Mouse (Mus musculus) heart, embryonic 12.5 days (tissue): ENCODE results near the gene Akap8. TPM values are rescaled to one million over a fixed set of nuclear protein-coding genes. Genes with fewer than 3 reads are reported as not detected.

ENCODE experiments used
- ATAC-seq: fragments of 200-750 bp; cut with Nextera tagmentation; 2 replicates; pipeline ENCODE4 v1.8.0; 2017; ENCODE audit warnings: moderate TSS enrichment, moderate library complexity; ENCODE audit not compliant: insufficient number of reproducible peaks, low FRiP score
- H3K27ac ChIP-seq: fragments of 300-500 bp; sonication (generic); 2 replicates; pipeline ENCODE4 v1.5.1; 2016; ENCODE audit warnings: mild to moderate bottlenecking, moderate library complexity; ENCODE audit not compliant: poor library complexity, severe bottlenecking
- H3K27me3 ChIP-seq: fragments of 300-500 bp; sonication (generic); replicated peaks from 2 replicates; pipeline ENCODE4 v1.6.1; 2016; ENCODE audit warnings: mild to moderate bottlenecking, moderate library complexity
- H3K36me3 ChIP-seq: fragments of 300-500 bp; sonication (generic); 2 replicates; pipeline ENCODE4 v1.6.1; 2016; ENCODE audit warnings: mild to moderate bottlenecking, moderate library complexity
- H3K4me1 ChIP-seq: fragments of 300-500 bp; sonication (generic); replicated peaks from 2 replicates; pipeline ENCODE4 v1.6.1; 2016; ENCODE audit warnings: mild to moderate bottlenecking
- H3K4me2 ChIP-seq: fragments of 300-500 bp; sonication (generic); 2 replicates; pipeline ENCODE4 v1.6.1; 2016; ENCODE audit warnings: mild to moderate bottlenecking, moderate library complexity
- H3K4me3 ChIP-seq: fragments of 300-500 bp; sonication (generic); 2 replicates; pipeline ENCODE4 v1.5.1; 2016; ENCODE audit warnings: mild to moderate bottlenecking
- H3K9ac ChIP-seq: fragments of 300-500 bp; sonication (generic); 2 replicates; pipeline ENCODE4 v1.6.1; 2016; ENCODE audit warnings: mild to moderate bottlenecking, moderate library complexity
- H3K9me3 ChIP-seq: fragments of 300-500 bp; sonication (generic); replicated peaks from 2 replicates; pipeline ENCODE4 v1.6.1; 2016; ENCODE audit warnings: mild to moderate bottlenecking, moderate library complexity
- WGBS: fragments of 180-500 bp; shearing (Covaris S2); methylation state at CpG from one replicate; pipeline ENCODE4 v1.1.7; 2016; 5-methylcytosine and 5-hydroxymethylcytosine counted together
- polyA plus RNA-seq: library from polyadenylated mRNA; unstranded; fragments of >200 nt; fragmentation: Nextera tagmentation; extraction: Ambion mirVana; gene quantifications from 2 replicates; pipeline ENCODE4 v1.2.1, GENCODE M21; 2016

Gene Akap8
- polyA plus RNA-seq, 1 experiment from 2014 or later: 85.1 TPM

DNA sequence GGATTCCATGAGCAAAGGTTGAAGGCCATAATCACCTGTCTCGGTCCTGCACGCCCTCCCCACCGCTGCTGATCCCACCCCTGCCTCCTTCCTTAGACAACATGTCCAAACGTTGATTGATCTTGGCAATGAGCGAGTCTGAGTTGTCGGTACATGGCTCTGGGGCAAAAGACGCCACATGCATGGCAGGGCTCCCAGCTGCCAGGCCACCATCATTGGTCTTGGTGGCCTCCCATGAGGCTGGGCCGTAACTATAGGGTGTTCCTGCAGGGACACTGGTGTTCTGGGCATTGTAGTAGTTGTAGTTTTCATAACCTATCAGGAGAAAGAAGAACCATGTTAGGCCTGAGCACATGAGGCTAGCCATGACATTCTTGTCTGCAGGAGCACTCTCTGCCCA, 4.0 kb downstream of the Akap8 start:
- peaks cover 66% of the 10 kb centered on the region for H3K36me3 ChIP-seq
- no peak overlapping the region for H3K4me3 ChIP-seq
- H3K27me3 ChIP-seq: no peaks in the 10 kb centered on the region
- H3K27ac ChIP-seq: no peak overlapping the region
- H3K4me1 ChIP-seq: peaks cover 18% of the 10 kb centered on the region
- H3K9me3 ChIP-seq: no peaks in the 10 kb centered on the region
- H3K9ac ChIP-seq: no peak overlapping the region
- 93% methylated on average over 8 of the region's 8 CpGs for WGBS
- no peak overlapping the region for H3K4me2 ChIP-seq
- ATAC-seq: no peak

DNA sequence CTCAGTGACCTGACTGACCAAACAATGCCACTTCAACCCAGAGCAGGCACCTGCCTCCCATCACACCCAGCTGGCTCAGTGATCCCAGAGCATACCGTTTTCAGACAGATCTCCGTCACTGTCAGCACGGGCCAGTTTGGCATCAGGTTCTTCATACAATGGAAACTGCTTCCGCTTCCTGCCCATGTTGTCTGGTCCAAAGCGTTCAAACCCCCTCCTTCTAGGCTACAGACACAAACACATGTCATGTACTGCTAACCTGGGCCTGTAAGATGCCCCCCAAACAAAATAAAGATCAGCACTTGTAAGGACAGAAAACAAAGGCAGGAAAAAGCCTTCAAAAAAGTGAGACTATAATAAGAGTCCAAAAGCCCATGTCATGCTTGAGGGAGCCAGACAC, 5.5 kb downstream of the Akap8 start:
- H3K4me1 ChIP-seq: peaks cover 16% of the 10 kb centered on the region
- no peaks in the 10 kb centered on the region for H3K9me3 ChIP-seq
- no peak overlapping the region for H3K4me2 ChIP-seq
- H3K27me3 ChIP-seq: no peaks in the 10 kb centered on the region
- ATAC-seq: no peak
- no peak overlapping the region for H3K27ac ChIP-seq
- no peak overlapping the region for H3K4me3 ChIP-seq
- 95% methylated on average over 5 of the region's 5 CpGs for WGBS
- H3K36me3 ChIP-seq: peaks cover 81% of the 10 kb centered on the region
- no peak overlapping the region for H3K9ac ChIP-seq

DNA sequence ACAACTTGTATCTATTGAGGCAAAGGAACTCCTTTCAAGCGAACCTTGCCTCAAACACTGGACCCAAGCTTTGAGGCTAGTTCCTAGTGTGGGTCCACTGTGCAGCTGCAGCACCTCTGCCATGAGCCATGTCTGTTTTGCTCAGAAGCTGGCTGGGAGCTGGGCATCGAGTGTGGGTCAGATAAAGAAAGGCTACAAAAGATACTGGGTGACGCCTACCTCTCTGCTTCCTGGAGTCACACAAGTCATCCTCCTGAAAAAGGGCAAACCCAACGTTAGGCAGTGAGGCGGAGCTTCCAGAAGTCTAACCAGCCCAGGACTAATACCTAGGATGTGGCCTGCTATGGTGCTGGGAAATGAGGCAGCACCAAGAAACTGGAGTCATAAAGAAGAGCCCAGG, 7.1 kb downstream of the Akap8 start:
- H3K4me1 ChIP-seq: peaks cover 8% of the 10 kb centered on the region
- no peak overlapping the region for H3K4me2 ChIP-seq
- no peaks in the 10 kb centered on the region for H3K27me3 ChIP-seq
- no peak overlapping the region for H3K4me3 ChIP-seq
- WGBS: 71% methylated on average over 5 of the region's 5 CpGs
- no peak overlapping the region for H3K27ac ChIP-seq
- no peak overlapping the region for H3K9ac ChIP-seq
- no peak for ATAC-seq
- H3K36me3 ChIP-seq: peaks cover 98% of the 10 kb centered on the region
- no peaks in the 10 kb centered on the region for H3K9me3 ChIP-seq

DNA sequence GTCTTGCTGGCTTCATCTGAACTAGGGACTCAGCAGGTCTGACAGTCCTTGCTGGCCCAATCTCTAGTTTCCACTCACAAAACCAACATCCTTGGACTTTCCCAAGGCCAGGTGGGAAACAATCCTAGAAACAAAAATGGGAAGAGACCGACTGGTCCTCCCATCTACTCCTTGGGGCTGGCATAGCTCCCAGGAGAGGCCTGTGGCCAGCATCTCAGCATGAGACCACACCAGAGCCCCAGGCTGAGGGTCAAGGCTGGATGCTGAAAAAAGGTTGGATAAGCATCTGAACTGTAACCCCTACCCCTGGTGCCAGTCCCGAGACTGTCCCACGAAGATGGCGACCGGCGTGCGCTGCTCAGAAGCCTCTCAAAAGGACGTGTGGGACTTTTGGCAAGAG, 8.2 kb downstream of the Akap8 start:
- Histone ChIP-seq H3K9me3 (no peaks in the 10 kb centered on the region), H3K36me3 (peaks cover 98% of the 10 kb centered on the region), H3K4me1 (no peaks in the 10 kb centered on the region), H3K27ac (no peak overlapping the region), H3K4me3 (no peak overlapping the region), H3K27me3 (no peaks in the 10 kb centered on the region), H3K4me2 (no peak overlapping the region), H3K9ac (no peak overlapping the region)
- 98% methylated on average over 8 of the region's 8 CpGs for WGBS
- ATAC-seq: no peak

DNA sequence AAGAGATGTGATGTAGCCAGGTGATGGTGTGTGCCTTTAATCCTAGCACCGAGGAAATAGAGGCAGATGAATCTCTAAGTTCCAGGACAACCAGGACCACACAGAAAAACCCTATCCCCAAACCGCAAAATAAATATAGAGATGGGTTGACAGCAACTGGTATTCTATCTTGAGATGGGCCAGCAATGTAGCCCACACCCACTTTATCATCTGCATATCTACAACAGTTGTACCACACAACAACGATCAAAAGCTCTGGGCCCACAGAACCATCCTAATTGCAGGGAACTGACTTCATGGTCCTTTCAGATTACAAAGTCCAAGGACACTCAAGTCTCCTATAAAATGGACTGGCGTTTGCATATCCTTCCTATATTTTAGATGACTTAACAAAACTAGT, 13.1 kb downstream of the Akap8 start:
- 87% methylated on average over 4 of the region's 4 CpGs for WGBS
- ATAC-seq: no peak
- Histone ChIP-seq H3K9ac (no peak overlapping the region), H3K4me3 (no peak overlapping the region), H3K36me3 (peaks cover 96% of the 10 kb centered on the region), H3K27me3 (no peaks in the 10 kb centered on the region), H3K9me3 (no peaks in the 10 kb centered on the region), H3K4me1 (no peaks in the 10 kb centered on the region), H3K27ac (no peak overlapping the region), H3K4me2 (no peak overlapping the region)

DNA sequence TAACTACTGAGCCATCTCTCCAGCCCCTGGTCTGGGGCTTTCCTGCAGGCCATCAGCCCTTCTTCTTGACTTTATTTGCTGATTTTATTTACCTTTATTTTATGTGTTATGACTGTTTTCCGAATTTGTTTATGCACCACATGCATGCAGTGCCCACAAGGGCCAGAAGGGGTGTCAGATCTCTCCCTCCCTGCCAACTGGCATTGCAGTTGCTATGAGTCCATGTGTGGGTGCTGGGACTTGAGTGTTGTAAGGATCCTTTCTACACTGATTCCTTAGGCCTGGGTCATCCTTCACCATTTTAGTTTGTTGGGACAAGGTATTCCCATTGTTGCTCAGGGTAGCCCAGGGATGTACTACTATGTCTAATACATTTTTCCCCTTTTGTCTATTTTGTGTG, 22.9 kb downstream of the Akap8 start:
- no peak for ATAC-seq
- Histone ChIP-seq H3K36me3 (0 out of 2 replicates have a peak, but pooled peaks cover 2% of the 10 kb centered on the region), H3K4me2 (no peak overlapping the region), H3K4me1 (no peaks in the 10 kb centered on the region), H3K27me3 (no peaks in the 10 kb centered on the region), H3K4me3 (no peak overlapping the region), H3K27ac (no peak overlapping the region), H3K9ac (no peak overlapping the region), H3K9me3 (no peaks in the 10 kb centered on the region)
- WGBS: 83% methylated on average over 1 of the region's 1 CpGs

DNA sequence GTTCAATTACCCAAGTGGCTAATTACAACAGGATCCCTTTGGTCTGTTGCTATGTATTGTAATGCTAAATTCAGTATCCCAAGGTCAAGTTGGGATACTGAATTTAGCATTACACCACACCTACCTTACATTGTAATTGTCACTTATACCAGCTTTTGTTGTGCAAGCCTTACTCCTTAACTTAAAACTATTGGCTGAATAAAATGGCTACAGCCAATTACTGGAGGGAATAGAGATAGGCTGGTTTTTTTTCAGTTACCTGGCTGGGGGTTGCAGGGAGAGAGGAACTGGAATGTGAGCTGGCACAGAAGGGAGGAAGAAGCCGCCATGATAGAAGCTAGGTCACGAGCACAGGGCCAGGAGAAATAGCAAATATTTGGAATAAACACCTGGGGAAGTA, 25.1 kb downstream of the Akap8 start:
- Histone ChIP-seq H3K9ac (no peak overlapping the region), H3K36me3 (no peaks in the 10 kb centered on the region), H3K27me3 (no peaks in the 10 kb centered on the region), H3K4me2 (no peak overlapping the region), H3K4me3 (no peak overlapping the region), H3K9me3 (no peaks in the 10 kb centered on the region), H3K4me1 (no peaks in the 10 kb centered on the region), H3K27ac (no peak overlapping the region)
- ATAC-seq: no peak
- 80% methylated on average over 2 of the region's 2 CpGs for whole genome bisulfite sequencing

DNA sequence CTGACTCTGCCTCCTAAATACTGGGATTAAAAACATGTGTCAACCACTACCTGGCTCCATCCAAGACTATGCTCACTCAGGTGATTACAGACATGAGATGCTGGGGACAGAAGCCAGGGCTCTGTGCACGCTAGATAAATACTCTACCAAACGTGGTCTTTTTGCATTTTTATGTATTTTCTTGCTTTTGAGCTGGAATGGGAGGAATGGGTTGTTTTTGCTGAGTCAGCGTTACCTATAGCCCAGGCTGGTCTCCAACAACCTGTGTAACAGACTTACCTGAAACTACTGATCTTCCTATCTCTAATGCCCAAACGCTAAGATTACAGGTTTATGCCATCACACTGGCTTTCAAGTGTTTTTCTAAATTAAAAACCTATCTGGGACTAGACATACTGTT, 25.9 kb downstream of the Akap8 start:
- Histone ChIP-seq H3K4me1 (no peaks in the 10 kb centered on the region), H3K4me2 (no peak overlapping the region), H3K27me3 (no peaks in the 10 kb centered on the region), H3K4me3 (no peak overlapping the region), H3K27ac (no peak overlapping the region), H3K9me3 (no peaks in the 10 kb centered on the region), H3K9ac (no peak overlapping the region), H3K36me3 (no peaks in the 10 kb centered on the region)
- ATAC-seq: no peak
- 72% methylated on average over 4 of the region's 4 CpGs for WGBS

DNA sequence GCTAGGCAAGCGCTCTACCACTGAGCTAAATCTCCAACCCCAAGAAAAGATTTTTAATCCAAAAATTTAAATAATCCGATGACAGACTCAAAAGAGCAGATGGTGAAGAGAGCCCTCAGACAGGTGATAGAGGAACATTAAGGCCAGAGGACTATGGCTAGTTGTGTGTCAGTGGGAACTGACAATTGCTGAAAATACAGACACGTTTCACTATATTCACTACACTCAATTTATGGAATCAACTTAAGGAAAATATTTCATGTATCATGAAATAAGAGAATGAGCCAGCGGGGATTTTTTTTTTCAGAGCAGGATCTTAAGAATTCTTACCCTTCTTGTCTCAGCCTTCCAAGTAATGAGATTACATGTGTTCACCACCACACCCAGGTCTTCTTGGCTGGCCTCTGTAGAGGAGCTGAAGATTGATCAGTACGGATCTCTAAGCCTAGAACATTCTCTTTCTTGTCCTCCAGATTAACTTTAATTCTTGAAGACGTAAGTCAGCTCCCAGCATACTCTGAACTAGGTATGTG, 35.8 kb downstream of the Akap8 start:
- no peaks in the 10 kb centered on the region for H3K9me3 ChIP-seq
- WGBS: 46% methylated on average over 6 of the region's 6 CpGs
- H3K4me1 ChIP-seq: peaks cover 22% of the 10 kb centered on the region
- ATAC-seq: no peak
- H3K27me3 ChIP-seq: no peaks in the 10 kb centered on the region
- peak overlapping the region; percentile 88 for H3K4me3 ChIP-seq
- no peaks in the 10 kb centered on the region for H3K36me3 ChIP-seq
- peak overlapping the region; percentile 98; the same call in 1 of the 2 replicates for H3K27ac ChIP-seq
- H3K4me2 ChIP-seq: peak overlapping the region; percentile 87
- H3K9ac ChIP-seq: peak overlapping the region; percentile 95

DNA sequence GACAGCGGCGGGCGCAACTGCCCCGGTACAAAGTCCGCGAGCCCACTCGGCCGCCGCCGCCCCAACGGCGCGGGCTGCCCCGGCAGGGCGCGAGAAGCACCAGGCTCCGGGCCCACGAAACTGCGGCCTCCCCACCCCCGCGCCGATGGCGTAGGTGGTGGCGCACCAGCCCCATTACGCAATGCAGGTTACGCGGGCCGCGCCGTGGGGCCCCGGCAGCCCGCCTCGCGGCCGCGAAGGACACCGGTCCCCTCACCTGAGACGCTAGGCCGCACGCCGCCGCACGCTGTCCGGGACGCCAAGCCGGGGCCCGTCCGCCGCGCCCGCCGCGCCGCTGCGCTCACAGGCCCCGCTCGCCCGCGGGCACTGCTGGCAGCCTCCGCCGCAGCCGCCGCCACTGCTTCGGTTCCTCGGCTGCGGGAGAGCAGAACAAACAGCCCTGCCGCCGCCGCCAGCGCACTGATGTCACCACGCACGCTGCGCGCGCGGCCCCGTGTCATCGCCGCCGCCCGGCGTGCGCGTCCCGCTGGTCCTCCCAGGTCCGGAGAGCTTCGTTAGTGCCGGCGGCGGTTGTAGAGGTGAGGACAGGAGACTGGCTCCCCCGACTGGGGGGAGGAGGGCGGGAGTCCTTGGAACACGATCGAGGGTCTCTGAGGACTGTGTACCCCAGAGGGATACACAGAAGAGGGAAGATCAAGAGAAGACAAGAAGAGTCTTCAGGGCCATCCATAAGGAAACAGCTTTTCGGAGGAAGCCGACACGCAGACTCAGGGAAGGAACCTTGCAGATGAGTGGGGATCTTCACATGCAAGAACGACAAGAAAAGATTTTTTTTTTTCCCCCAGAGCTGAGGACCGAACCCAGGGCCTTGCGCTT, 36.5 kb downstream of the Akap8 start, which contains the start of gene Brd4:
Gene Brd4, minus strand, starts transcription at position 461 of the 876 bp plus-strand sequence.
- Histone ChIP-seq H3K4me3 (peak within 1 kb of the TSS; percentile 88), H3K27me3 (no peaks in the 10 kb centered on the region), H3K9me3 (no peaks in the 10 kb centered on the region), H3K4me1 (peaks cover 27% of the 10 kb centered on the region), H3K27ac (peak within 1 kb of the TSS; percentile 98), H3K9ac (peak within 1 kb of the TSS; percentile 95), H3K4me2 (peak within 1 kb of the TSS; percentile 87), H3K36me3 (no peaks in the 10 kb centered on the region)
- peak; percentile 91 for ATAC-seq
- WGBS: under 1% methylated on average over 94 of the region's 100 CpGs

DNA sequence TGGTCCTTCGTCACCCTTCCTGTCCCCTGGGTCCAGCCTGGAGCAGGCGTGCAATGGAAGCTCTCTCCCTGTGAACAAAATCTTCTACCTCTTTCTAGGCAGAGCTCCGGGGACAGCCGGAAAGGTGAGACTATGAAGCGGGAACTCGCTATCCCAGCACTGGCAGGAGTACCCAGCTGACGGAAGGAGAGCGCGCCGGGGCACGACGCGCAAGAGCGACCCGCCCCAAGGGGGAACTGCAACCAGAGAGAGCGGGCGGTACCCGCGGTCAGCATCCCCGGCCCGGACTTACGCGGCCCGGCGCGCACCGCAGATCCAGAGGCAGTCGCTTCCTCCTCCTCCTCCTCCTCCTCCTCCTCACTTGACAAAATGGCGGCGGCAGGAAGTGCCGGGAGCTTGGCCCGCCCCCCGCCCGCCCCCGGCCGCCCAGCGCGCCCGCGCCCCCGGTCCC, 37.2 kb downstream of the Akap8 start:
- peak; percentile 85 for ATAC-seq
- Histone ChIP-seq H3K9me3 (no peaks in the 10 kb centered on the region), H3K4me1 (peaks cover 28% of the 10 kb centered on the region), H3K36me3 (no peaks in the 10 kb centered on the region), H3K4me2 (peak overlapping the region; percentile 87), H3K9ac (peak overlapping the region; percentile 95), H3K27ac (peak overlapping the region; percentile 98), H3K27me3 (no peaks in the 10 kb centered on the region), H3K4me3 (peak overlapping the region; percentile 88)
- under 1% methylated on average over 36 of the region's 41 CpGs for WGBS
